Mouse (Mus musculus) erythroblast, adult 5-6 weeks (primary cell): ENCODE measurements around the gene Heatr6. TPM values are rescaled to one million over a fixed set of nuclear protein-coding genes. Genes with fewer than 3 reads are reported as not detected.

Source experiments
- ATAC-seq: replicated peaks from 2 replicates; pipeline ENCODE4 v1.8.0; 2016; ENCODE audit warnings: moderate number of reproducible peaks, mild to moderate bottlenecking, moderate TSS enrichment, inconsistent platforms; ENCODE audit not compliant: poor library complexity, low FRiP score, severe bottlenecking
- total RNA-seq, 2 experiments: library from RNA; stranded (forward) in 1 of 2; stranded (reverse) in 1 of 2; fragments of 150-400 nt in 1 of 2; fragments of 200-764, 138-1000 nt in 1 of 2; gene quantifications; 2 replicates each; pipeline versions ENCODE4 v1.2.3 to v1.2.4; 2015 to 2017; ENCODE audit warnings: low replicate concordance in 2 of 2

Gene Heatr6
- total RNA-seq, 2 experiments from 2014 or later: 3.8 to 6.8 TPM

- no peak for ATAC-seq
Measured at GRCm38 (mm10) chr11:83796112-83796511, 42.6 kb downstream of the Heatr6 start.

- ATAC-seq: no peak
Measured at GRCm38 (mm10) chr11:83796980-83797608, 43.6 kb downstream of the Heatr6 start.

GRCm38 (mm10) chr11:83799871-83800430 lies 46.5 kb downstream of the Heatr6 start:
- ATAC-seq: no peak

DNA sequence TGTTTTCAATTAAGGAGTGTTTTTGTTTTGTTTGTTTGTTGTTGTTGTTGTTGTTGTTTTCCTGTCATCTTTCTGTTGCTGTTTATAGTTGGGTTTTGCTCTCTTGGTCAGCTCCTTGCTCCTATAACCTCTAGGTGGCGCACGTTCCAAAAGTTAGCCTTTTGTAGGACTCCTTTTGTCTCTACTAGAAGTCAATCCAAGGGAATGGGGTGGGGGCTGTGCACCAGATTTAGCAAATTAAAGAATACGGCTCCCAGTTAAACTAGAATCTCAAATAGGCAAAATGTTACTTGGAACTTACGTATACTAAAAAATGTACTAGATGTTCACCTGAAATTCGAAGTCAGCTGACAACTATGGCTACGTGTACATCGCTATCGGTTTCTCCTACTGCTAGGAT lies 48.7 kb downstream of the Heatr6 start:
- no peak for ATAC-seq

GRCm38 (mm10) chr11:83802581-83802980 lies 49.1 kb downstream of the Heatr6 start:
- no peak for ATAC-seq

GRCm38 (mm10) chr11:83810441-83810840 lies 56.9 kb downstream of the Heatr6 start:
- no peak for ATAC-seq

DNA sequence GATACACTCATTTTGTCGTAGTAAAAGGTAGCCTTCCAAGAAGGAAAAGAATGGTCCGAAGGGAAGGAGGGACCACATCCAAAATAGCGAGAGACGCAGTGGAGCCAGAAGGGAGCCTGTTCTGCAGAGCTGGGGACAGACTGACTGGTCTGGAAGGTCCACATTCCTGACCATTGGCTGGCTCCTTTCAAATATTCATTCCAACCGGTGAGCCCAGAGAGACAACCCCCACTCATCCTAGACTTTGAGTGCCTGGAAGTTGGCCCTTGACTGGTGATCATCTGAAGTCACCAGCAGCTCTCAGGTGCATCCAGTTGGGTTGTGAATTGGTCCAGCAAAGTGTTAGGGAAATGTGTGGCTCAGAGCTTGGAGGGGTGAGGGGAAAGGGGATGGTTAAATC lies 61.7 kb downstream of the Heatr6 start:
- ATAC-seq: no peak

DNA sequence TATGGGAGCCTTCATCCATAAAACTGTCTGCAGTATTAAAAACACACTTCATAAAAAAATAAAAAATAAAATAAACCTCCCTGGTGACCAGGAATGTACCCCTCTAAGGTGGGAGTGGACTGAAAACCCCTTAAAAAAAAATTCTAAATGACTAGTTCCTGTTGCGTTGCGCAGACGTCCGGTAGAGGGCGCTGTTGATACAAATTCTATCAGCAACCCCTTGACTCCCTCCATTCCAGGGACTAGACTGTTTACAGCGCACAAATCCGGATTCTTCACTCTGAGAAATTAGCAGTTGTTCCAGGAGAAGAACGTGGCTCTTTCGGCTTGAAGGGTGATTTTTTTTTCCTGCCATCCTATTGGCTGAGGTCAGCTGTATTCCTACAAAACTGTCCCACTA lies 62.1 kb downstream of the Heatr6 start:
- ATAC-seq: no peak

- ATAC-seq: no peak
Measured at GRCm38 (mm10) chr11:83817048-83817447, 63.6 kb downstream of the Heatr6 start.

GRCm38 (mm10) chr11:83817994-83818393 lies 64.5 kb downstream of the Heatr6 start:
- no peak for ATAC-seq

DNA sequence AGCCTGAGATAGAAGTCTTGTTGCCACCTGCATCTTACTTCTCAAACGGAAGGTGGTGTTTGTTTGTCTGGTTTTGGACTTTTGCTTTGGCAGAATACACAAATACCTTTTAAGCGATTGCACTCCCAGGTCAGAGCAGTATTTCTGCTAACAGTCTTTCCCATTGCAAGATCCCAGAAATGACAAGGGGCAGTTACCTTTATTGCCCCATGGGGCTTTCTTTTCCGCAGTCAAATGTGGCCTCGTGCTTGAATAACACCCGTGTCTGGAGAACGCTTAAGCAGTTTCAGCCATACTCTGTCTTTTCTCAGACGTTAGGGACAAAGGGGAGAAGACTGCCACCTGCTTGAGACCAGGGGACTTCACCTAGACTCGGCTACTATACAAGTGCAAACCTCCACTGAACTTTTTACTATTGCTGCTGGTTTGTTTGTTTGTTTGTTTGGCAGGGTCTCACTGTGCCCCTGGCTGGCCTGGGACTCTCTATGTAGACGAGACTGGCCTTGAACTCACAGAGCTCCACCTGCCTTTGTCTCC lies 65.2 kb downstream of the Heatr6 start:
- ATAC-seq: no peak

- no peak for ATAC-seq
Measured at GRCm38 (mm10) chr11:83819806-83820483, 66.4 kb downstream of the Heatr6 start.

DNA sequence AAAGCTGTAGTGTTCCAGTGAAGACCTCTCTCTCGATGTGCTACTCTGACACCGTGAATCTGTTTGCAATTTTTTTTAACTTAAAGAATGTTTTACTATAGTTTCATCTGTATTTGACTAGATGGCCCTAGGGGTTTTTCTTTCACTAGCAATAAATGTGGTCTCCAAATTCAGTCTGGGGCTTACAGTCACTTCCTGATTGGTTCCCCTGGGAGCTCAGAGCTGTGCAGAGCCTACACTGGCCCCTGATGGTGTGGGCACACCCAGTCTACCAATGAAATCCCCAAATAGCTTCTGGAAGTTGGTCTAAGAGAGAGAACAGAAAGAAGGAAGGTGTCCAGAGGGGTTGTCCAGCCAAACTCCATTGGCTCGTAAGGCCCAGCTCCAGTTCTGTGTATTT lies 72.6 kb downstream of the Heatr6 start:
- ATAC-seq: no peak

- ATAC-seq: no peak
Measured at GRCm38 (mm10) chr11:83828553-83829142, 75.2 kb downstream of the Heatr6 start.

DNA sequence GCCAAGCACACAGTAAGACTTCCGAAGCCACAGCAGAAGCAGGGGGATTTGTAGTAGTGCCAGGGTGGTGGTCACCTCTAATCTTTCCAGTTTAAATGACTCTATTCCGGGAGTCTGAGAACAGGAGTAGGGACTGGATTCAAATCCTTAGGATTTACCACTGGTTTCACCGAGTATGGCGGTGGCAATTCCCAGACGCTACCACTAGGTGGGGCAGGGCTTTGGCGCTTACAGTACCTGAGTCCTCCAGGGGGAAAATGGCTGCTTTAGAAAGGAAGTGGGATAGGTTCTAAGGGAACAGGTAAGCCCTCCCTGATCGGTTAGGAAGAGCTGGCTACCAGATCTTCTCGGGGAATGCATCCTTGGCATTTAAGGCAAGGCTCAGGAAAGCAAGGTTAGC lies 78.9 kb downstream of the Heatr6 start:
- peak; percentile 71; the same call in 1 of the 2 replicates for ATAC-seq

Other genes starting within 250 kb of the Heatr6 start
- gene Heatr9, start 231.5 kb upstream of the Heatr6 start, total RNA-seq (2015; ENCODE audit: low replicate concordance): not detected in 2 replicates
- gene Heatr9, start 231.5 kb upstream of the Heatr6 start, total RNA-seq (2017; ENCODE audit: low replicate concordance): not detected in 2 replicates
- 12.3 TPM in 1 of 2 replicates, not detected in the other for gene Ccl5, start 223.2 kb upstream of the Heatr6 start, total RNA-seq (2015; ENCODE audit: low replicate concordance)
- gene Ccl5, start 223.2 kb upstream of the Heatr6 start, total RNA-seq (2017; ENCODE audit: low replicate concordance): 5.9 TPM in 1 of 2 replicates, not detected in the other
- 23.6 and 31.3 TPM in 2 replicates for gene Ccl9, start 175.1 kb upstream of the Heatr6 start, total RNA-seq (2015; ENCODE audit: low replicate concordance)
- gene Ccl9, start 175.1 kb upstream of the Heatr6 start, total RNA-seq (2017; ENCODE audit: low replicate concordance): 22.5 and 31.5 TPM in 2 replicates
- gene Ccl6, start 160.6 kb upstream of the Heatr6 start, total RNA-seq (2015; ENCODE audit: low replicate concordance): 95.3 and 103 TPM in 2 replicates
- gene Ccl6, start 160.6 kb upstream of the Heatr6 start, total RNA-seq (2017; ENCODE audit: low replicate concordance): 52.1 and 61.0 TPM in 2 replicates
- gene Rpl9-ps1, start 108.1 kb upstream of the Heatr6 start, total RNA-seq (2015; ENCODE audit: low replicate concordance): not detected in 2 replicates
- gene Rpl9-ps1, start 108.1 kb upstream of the Heatr6 start, total RNA-seq (2017; ENCODE audit: low replicate concordance): not detected in 2 replicates
- gene Ccl3, start 104.3 kb upstream of the Heatr6 start, total RNA-seq (2015; ENCODE audit: low replicate concordance): 48.7 and 55.7 TPM in 2 replicates
- 13.4 and 27.3 TPM in 2 replicates for gene Ccl3, start 104.3 kb upstream of the Heatr6 start, total RNA-seq (2017; ENCODE audit: low replicate concordance)
- 4.2 and 4.4 TPM in 2 replicates for gene Ccl4, start 91.1 kb upstream of the Heatr6 start, total RNA-seq (2015; ENCODE audit: low replicate concordance)
- 5.0 and 9.3 TPM in 2 replicates for gene Ccl4, start 91.1 kb upstream of the Heatr6 start, total RNA-seq (2017; ENCODE audit: low replicate concordance)
- gene Wfdc17, start 49.7 kb upstream of the Heatr6 start, total RNA-seq (2015; ENCODE audit: low replicate concordance): 22.7 and 23.4 TPM in 2 replicates
- 4.5 TPM in 1 of 2 replicates, not detected in the other for gene Wfdc17, start 49.7 kb upstream of the Heatr6 start, total RNA-seq (2017; ENCODE audit: low replicate concordance)
- not detected in 2 replicates for gene Wfdc18, start 44.7 kb upstream of the Heatr6 start, total RNA-seq (2015; ENCODE audit: low replicate concordance)
- not detected in 2 replicates for gene Wfdc18, start 44.7 kb upstream of the Heatr6 start, total RNA-seq (2017; ENCODE audit: low replicate concordance)
- gene Wfdc21, start 6.8 kb upstream of the Heatr6 start, total RNA-seq (2015; ENCODE audit: low replicate concordance): 203 and 278 TPM in 2 replicates
- gene Wfdc21, start 6.8 kb upstream of the Heatr6 start, total RNA-seq (2017; ENCODE audit: low replicate concordance): 146 and 210 TPM in 2 replicates
- gene Hnf1b, start 96.4 kb downstream of the Heatr6 start, total RNA-seq (2015; ENCODE audit: low replicate concordance): not detected in 2 replicates
- not detected in 2 replicates for gene Hnf1b, start 96.4 kb downstream of the Heatr6 start, total RNA-seq (2017; ENCODE audit: low replicate concordance)
- gene Ddx52, start 188.4 kb downstream of the Heatr6 start, total RNA-seq (2015; ENCODE audit: low replicate concordance): 9.6 and 13.8 TPM in 2 replicates
- gene Ddx52, start 188.4 kb downstream of the Heatr6 start, total RNA-seq (2017; ENCODE audit: low replicate concordance): 17.6 and 19.3 TPM in 2 replicates
- 10.0 and 11.0 TPM in 2 replicates for gene Synrg, start 210.7 kb downstream of the Heatr6 start, total RNA-seq (2015; ENCODE audit: low replicate concordance)
- gene Synrg, start 210.7 kb downstream of the Heatr6 start, total RNA-seq (2017; ENCODE audit: low replicate concordance): 6.1 and 8.9 TPM in 2 replicates